Mouse (Mus musculus) c-Kit-negative CD71-positive TER-119-positive erythroid progenitor cells, embryonic 14.5 days (primary cell): Measurements from ENCODE around the gene Lpar1.

Experiments
- DNase-seq: peaks from one replicate; pipeline ENCODE4 v3.0.0-alpha.2; 2013; ENCODE audit warnings: low read depth, low spot score

The Lpar1 gene

GRCm38 (mm10) chr4:58448825-58449224 is 104.9 kb downstream of the Lpar1 start:
- no peak for DNase-seq

GRCm38 (mm10) chr4:58447841-58448240 is 105.9 kb downstream of the Lpar1 start:
- no peak for DNase-seq

- DNase-seq: no peak
Observed at GRCm38 (mm10) chr4:58445846-58446245, 107.9 kb downstream of the Lpar1 start.

GRCm38 (mm10) chr4:58442338-58442737 is 111.4 kb downstream of the Lpar1 start:
- no peak for DNase-seq

- no peak for DNase-seq
Observed at GRCm38 (mm10) chr4:58438654-58439053, 115.0 kb downstream of the Lpar1 start.

GRCm38 (mm10) chr4:58437271-58437670 is 116.4 kb downstream of the Lpar1 start:
- DNase-seq: no peak

- DNase-seq: no peak
Observed at GRCm38 (mm10) chr4:58423276-58423930, 130.3 kb downstream of the Lpar1 start.

GRCm38 (mm10) chr4:58419225-58419624 is 134.5 kb downstream of the Lpar1 start:
- no peak for DNase-seq

- DNase-seq: no peak
Observed at GRCm38 (mm10) chr4:58417319-58417718, 136.4 kb downstream of the Lpar1 start.

GRCm38 (mm10) chr4:58415537-58415936 is 138.2 kb downstream of the Lpar1 start:
- no peak for DNase-seq

GRCm38 (mm10) chr4:58413188-58414185 is 140.2 kb downstream of the Lpar1 start:
- DNase-seq: no peak

- no peak for DNase-seq
Observed at GRCm38 (mm10) chr4:58401973-58402501, 151.7 kb downstream of the Lpar1 start.

GRCm38 (mm10) chr4:58400861-58401341 is 152.8 kb downstream of the Lpar1 start:
- no peak for DNase-seq
